In genomic region chr6:148959540-148960238, GRCm38 (mm10) we compare ENCODE assay signal across 20 mouse cellular contexts. TPM values are rescaled to one million over a fixed set of nuclear protein-coding genes. Genes with fewer than 3 reads are reported as not detected.
DNase-seq lines count a peak whose midpoint lies in the region; ATAC-seq lines count a peak whose summit lies in the region.
"Had no signal": no experiment of that assay in that cellular context is flagged by ENCODE, and none has a peak within 500 bp of the region (broad histone marks: within the 10 kb centered on the region; RNA-seq: fewer than 3 reads in every experiment).

No protein-coding gene starts in this region.

- WGBS in embryonic facial prominence, embryonic 13.5 days = 45% methylated on average over 4 of the region's 4 CpGs
- 68% methylated on average over 4 of the region's 4 CpGs for WGBS in embryonic facial prominence, embryonic 10.5 days
- WGBS in limb, embryonic 10.5 days = 48% methylated on average over 4 of the region's 4 CpGs
- 23% methylated on average over 4 of the region's 4 CpGs for WGBS in limb, embryonic 15.5 days

- H3K4me1 ChIP-seq in embryonic facial prominence, embryonic 13.5 days = peaks cover 6% of the 10 kb centered on the region; the same call in 1 of the 2 replicates
- H3K4me1 ChIP-seq in embryonic facial prominence, embryonic 10.5 days = no peaks in the 10 kb centered on the region
- H3K4me1 ChIP-seq in limb, embryonic 10.5 days = peaks cover 16% of the 10 kb centered on the region
- peaks cover 11% of the 10 kb centered on the region for H3K4me1 ChIP-seq in limb, embryonic 15.5 days
- H3K4me1 ChIP-seq: forebrain, embryonic 13.5 days; hindbrain, embryonic 15.5 days had no signal

- ATAC-seq in embryonic facial prominence, embryonic 13.5 days (ENCODE audit: insufficient number of reproducible peaks, insufficient read depth, low FRiP score, low TSS enrichment, low read depth) = no peak
- ATAC-seq in limb, embryonic 15.5 days (ENCODE audit: insufficient number of reproducible peaks, low FRiP score, low TSS enrichment, low read depth) = no peak
- ATAC-seq: activated CD4-positive, CD25-positive, alpha-beta regulatory T cell, adult 4 months; forebrain, embryonic 13.5 days; forebrain, postnatal 0 days; intestine, embryonic 16.5 days; Patski had no signal

- H3K27me3 ChIP-seq in embryonic facial prominence, embryonic 13.5 days = no peaks in the 10 kb centered on the region
- no peaks in the 10 kb centered on the region for H3K27me3 ChIP-seq in embryonic facial prominence, embryonic 10.5 days (replicated peaks; ENCODE audit: low read depth, poor library complexity, severe bottlenecking)
- H3K27me3 ChIP-seq in limb, embryonic 10.5 days (ENCODE audit: low read depth, poor library complexity, severe bottlenecking) = no peaks in the 10 kb centered on the region
- H3K27me3 ChIP-seq in limb, embryonic 15.5 days = no peaks in the 10 kb centered on the region
- H3K27me3 ChIP-seq: forebrain, embryonic 13.5 days; heart, embryonic 12.5 days; hindbrain, embryonic 15.5 days; Patski had no signal

- no peak overlapping the region for H3K9ac ChIP-seq in embryonic facial prominence, embryonic 13.5 days
- H3K9ac ChIP-seq in limb, embryonic 15.5 days = no peak overlapping the region
- H3K9ac ChIP-seq: forebrain, embryonic 13.5 days; forebrain, postnatal 0 days; heart, embryonic 12.5 days; hindbrain, embryonic 15.5 days had no signal

- no peaks in the 10 kb centered on the region for H3K36me3 ChIP-seq in embryonic facial prominence, embryonic 13.5 days
- no peaks in the 10 kb centered on the region for H3K36me3 ChIP-seq in embryonic facial prominence, embryonic 10.5 days (replicated peaks)
- H3K36me3 ChIP-seq in limb, embryonic 10.5 days = no peaks in the 10 kb centered on the region
- H3K36me3 ChIP-seq in limb, embryonic 15.5 days = no peaks in the 10 kb centered on the region
- H3K36me3 ChIP-seq: heart, embryonic 12.5 days; hindbrain, embryonic 15.5 days had no signal

- H3K4me2 ChIP-seq in embryonic facial prominence, embryonic 13.5 days = no peak overlapping the region
- H3K4me2 ChIP-seq in limb, embryonic 15.5 days = no peak overlapping the region
- H3K4me2 ChIP-seq: forebrain, embryonic 13.5 days; heart, embryonic 12.5 days; hindbrain, embryonic 15.5 days had no signal

- 0 out of 2 replicates have a peak overlapping the region, but pooled peaks have one; percentile 24 for H3K27ac ChIP-seq in embryonic facial prominence, embryonic 13.5 days
- H3K27ac ChIP-seq in embryonic facial prominence, embryonic 10.5 days (replicated peaks) = no peak overlapping the region
- peak overlapping the region; percentile 46; the same call in 1 of the 2 replicates for H3K27ac ChIP-seq in limb, embryonic 10.5 days
- H3K27ac ChIP-seq in limb, embryonic 15.5 days = peak overlapping the region; percentile 18; the same call in 1 of the 2 replicates
- H3K27ac ChIP-seq: forebrain, embryonic 13.5 days; hindbrain, embryonic 15.5 days had no signal

- no peak overlapping the region for H3K4me3 ChIP-seq in embryonic facial prominence, embryonic 13.5 days
- no peak overlapping the region for H3K4me3 ChIP-seq in embryonic facial prominence, embryonic 10.5 days
- no peak overlapping the region for H3K4me3 ChIP-seq in limb, embryonic 10.5 days
- no peak overlapping the region for H3K4me3 ChIP-seq in limb, embryonic 15.5 days
- H3K4me3 ChIP-seq: forebrain, embryonic 13.5 days; heart, embryonic 12.5 days; hindbrain, embryonic 15.5 days had no signal

- DNase-seq in embryonic facial prominence, embryonic 10.5 days (ENCODE audit: low spot score) = no peak
- peak; percentile 18 for DNase-seq in urinary bladder, postnatal 14 days (ENCODE audit: low spot score)
- no peak for DNase-seq in urinary bladder, adult 2 months (ENCODE audit: low spot score)
- no peak for DNase-seq in limb, embryonic 10.5 days (ENCODE audit: low spot score)
- DNase-seq in adrenal gland, postnatal 10 days = no peak
- DNase-seq in cerebellum, postnatal 36 days = no peak
- DNase-seq: adrenal gland, postnatal 36 days; B cell, adult 2 months; cerebellum, adult 2 months; cerebellum, postnatal 14 days; forebrain, postnatal 0 days; gastrocnemius, postnatal 10 days had no signal

- no peaks in the 10 kb centered on the region for H3K9me3 ChIP-seq in embryonic facial prominence, embryonic 13.5 days
- H3K9me3 ChIP-seq in embryonic facial prominence, embryonic 10.5 days = no peaks in the 10 kb centered on the region
- H3K9me3 ChIP-seq in limb, embryonic 10.5 days (replicated peaks) = no peaks in the 10 kb centered on the region
- no peaks in the 10 kb centered on the region for H3K9me3 ChIP-seq in limb, embryonic 15.5 days
- H3K9me3 ChIP-seq: forebrain, embryonic 13.5 days; heart, embryonic 12.5 days; hindbrain, embryonic 15.5 days had no signal

RNA-seq across cellular contexts. Expression of gene Sinhcaf, which starts 13.4 kb away (rescaled TPM):
- polyA plus RNA-seq in embryonic facial prominence, embryonic 13.5 days (2015; fragmentation: Nextera tagmentation; extraction: Ambion mirVana) = 119 and 121 TPM in 2 replicates
- polyA plus RNA-seq in embryonic facial prominence, embryonic 10.5 days (2016; fragmentation: Nextera tagmentation; extraction: Ambion mirVana) = 306 and 334 TPM in 2 replicates
- 17.8 and 20.9 TPM in 2 replicates for polyA plus RNA-seq in urinary bladder, adult 2 months (2012; rRNA removed)
- polyA plus RNA-seq in limb, embryonic 10.5 days (2016; fragmentation: Nextera tagmentation; extraction: Ambion mirVana) = 270 and 301 TPM in 2 replicates
- 58.6 and 63.9 TPM in 2 replicates for polyA plus RNA-seq in limb, embryonic 15.5 days (2015; fragmentation: Nextera tagmentation; extraction: Ambion mirVana)
- total RNA-seq in adrenal gland, postnatal 10 days (2021) = 10 to 100 TPM; 28.1 to 29.4 TPM
